In the genomic region with DNA sequence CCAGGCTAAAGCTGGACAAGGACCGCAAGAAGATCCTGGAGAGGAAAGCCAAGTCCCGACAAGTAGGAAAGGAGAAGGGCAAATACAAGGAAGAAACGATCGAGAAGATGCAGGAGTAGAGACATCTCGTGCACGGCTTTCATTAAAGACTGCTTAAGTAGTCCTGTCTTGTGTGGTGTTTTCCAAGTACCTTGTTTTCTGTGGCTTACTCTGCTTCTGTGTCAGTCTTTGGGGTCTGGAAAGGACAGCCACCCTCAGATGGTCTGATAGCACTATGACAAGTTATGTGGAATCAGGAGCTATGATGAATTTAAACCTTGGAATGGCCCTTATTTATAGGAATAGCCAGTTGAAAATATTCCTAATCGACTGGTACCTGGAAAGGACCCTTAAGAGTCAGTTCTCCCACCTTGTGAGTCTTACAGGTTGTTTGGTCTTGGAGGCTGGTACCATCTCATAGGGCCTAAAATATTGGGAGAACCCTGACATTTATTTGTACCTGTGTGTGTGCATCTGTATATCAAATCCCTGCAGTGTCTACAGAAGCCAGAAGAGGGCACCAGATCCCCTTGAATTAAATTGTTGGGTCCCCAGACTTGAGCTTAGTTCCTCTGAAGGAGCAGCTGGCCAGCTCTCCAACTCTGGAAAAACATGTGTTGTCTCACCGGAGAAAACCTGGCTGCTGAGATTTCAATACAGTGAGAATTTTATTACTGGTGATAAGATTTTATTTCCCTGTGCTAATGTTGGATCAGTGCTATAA, we compare ENCODE assay signal across 8 mouse cellular contexts. TPM values are rescaled to one million over a fixed set of nuclear protein-coding genes. Genes with fewer than 3 reads are reported as not detected.
DNase-seq lines count a peak whose midpoint lies in the region; ATAC-seq and TF ChIP-seq lines count a peak whose summit lies in the region.
"Had no signal": no experiment of that assay in that cellular context is flagged by ENCODE, and none has a peak within 500 bp of the region (broad histone marks: within the 10 kb centered on the region; RNA-seq: fewer than 3 reads in every experiment).

No protein-coding gene starts in this region.

- peak; percentile 69 for DNase-seq in A20 (ENCODE audit: low read depth, low spot score)
- peak; percentile 72 to 79 for DNase-seq in cerebellum, adult 18-20 months
- DNase-seq in gastrocnemius, adult 8-10 months (ENCODE audit: low spot score in 2 of 2) = peak; percentile 60 to 61
- DNase-seq in kidney, postnatal 4 days = peak; percentile 86 to 87
- peak; percentile 92 for DNase-seq in lung, embryonic 14.5 days
- DNase-seq in right cerebral cortex, postnatal 4 days = peak; percentile 74

- peaks cover 52% of the 10 kb centered on the region for H3K36me3 ChIP-seq in ES-Bruce4 (ENCODE audit: control insufficient read depth, insufficient read depth, low read length, poor library complexity, severe bottlenecking)
- peaks cover 47% of the 10 kb centered on the region for H3K36me3 ChIP-seq in lung, embryonic 14.5 days (ENCODE audit: insufficient read depth)

- no peaks in the 10 kb centered on the region for H3K4me1 ChIP-seq in ES-Bruce4 (ENCODE audit: control insufficient read depth, insufficient read depth, low read length)
- peaks cover 3% of the 10 kb centered on the region; the same call in 1 of the 2 replicates for H3K4me1 ChIP-seq in lung, embryonic 14.5 days (ENCODE audit: insufficient read depth)

- 86% methylated on average over 8 of the region's 8 CpGs for WGBS in lung, embryonic 14.5 days

- no peak overlapping the region for H3K4me3 ChIP-seq in ES-Bruce4 (ENCODE audit: low read depth, low read length)
- H3K4me3 ChIP-seq in lung, embryonic 14.5 days (ENCODE audit: low read depth, low read length) = no peak overlapping the region
- H3K4me3 ChIP-seq: limb, embryonic 15.5 days had no signal

- H3K27ac ChIP-seq in ES-Bruce4 (ENCODE audit: insufficient read depth, low read length) = peak overlapping the region; percentile 56; the same call in 1 of the 2 replicates
- peak overlapping the region; percentile 24; the same call in 1 of the 2 replicates for H3K27ac ChIP-seq in lung, embryonic 14.5 days (ENCODE audit: low read depth)

- no peak for ATAC-seq in lung, embryonic 14.5 days (ENCODE audit: insufficient read depth)

- TF ChIP-seq CTCF in ES-Bruce4 (IDR thresholded peaks at IDR 0.05; ENCODE audit: low read depth, low read length) = no peak
- peak; percentile 67 for TF ChIP-seq CTCF in lung, embryonic 14.5 days (IDR thresholded peaks at IDR 0.05; ENCODE audit: low read depth)

- H3K9ac ChIP-seq in ES-Bruce4 (ENCODE audit: low read depth, poor library complexity, severe bottlenecking) = peak overlapping the region; percentile 96; the same call in 1 of the 2 replicates
- H3K9ac ChIP-seq in lung, embryonic 14.5 days = no peak overlapping the region
- H3K9ac ChIP-seq: limb, embryonic 15.5 days had no signal

- no peak overlapping the region for H3K4me2 ChIP-seq in lung, embryonic 14.5 days
- H3K4me2 ChIP-seq: limb, embryonic 15.5 days had no signal

- no peaks in the 10 kb centered on the region for H3K27me3 ChIP-seq in ES-Bruce4 (ENCODE audit: control insufficient read depth, insufficient read depth, low read length, poor library complexity, severe bottlenecking)
- no peaks in the 10 kb centered on the region for H3K27me3 ChIP-seq in lung, embryonic 14.5 days (ENCODE audit: insufficient read depth, low read length)

- TF ChIP-seq EP300 in ES-Bruce4 (IDR thresholded peaks at IDR 0.05; ENCODE audit: insufficient read depth, low read depth, low read length) = no peak

- H3K9me3 ChIP-seq in ES-Bruce4 (replicated peaks; ENCODE audit: control insufficient read depth, insufficient read depth, low read length, poor library complexity, severe bottlenecking) = no peaks in the 10 kb centered on the region
- H3K9me3 ChIP-seq in lung, embryonic 14.5 days (ENCODE audit: low read depth, low read length) = no peaks in the 10 kb centered on the region
- H3K9me3 ChIP-seq: limb, embryonic 15.5 days had no signal

- no peak for TF ChIP-seq POLR2A in ES-Bruce4 (IDR thresholded peaks at IDR 0.05; ENCODE audit: insufficient read depth, low read length)

RNA-seq across cellular contexts. Expression of a gene that starts 3.2 kb away (rescaled TPM):
- polyA plus RNA-seq in ES-Bruce4 (2011; ENCODE audit: insufficient read depth, insufficient read length, low read depth, missing spikeins) = 4,511 and 5,371 TPM in 2 replicates
- 100 to 1,000 TPM; 671 to 819 (median 724) TPM for total RNA-seq in gastrocnemius, adult 8-10 months (2022)
- polyA plus RNA-seq in lung, embryonic 14.5 days (2014; fragmentation: Nextera tagmentation; extraction: Ambion mirVana) = 1,103 and 1,167 TPM in 2 replicates

RNA-seq across cellular contexts. Expression of a gene that starts 16.2 kb away (rescaled TPM):
- polyA plus RNA-seq in ES-Bruce4 (2011; ENCODE audit: insufficient read depth, insufficient read length, low read depth, missing spikeins) = not detected in 2 replicates
- total RNA-seq in gastrocnemius, adult 8-10 months (2022) = under 1 TPM in 1 of 4 experiments, not detected in 3; 0.10 TPM
- 0.07 and 0.11 TPM in 2 replicates for polyA plus RNA-seq in lung, embryonic 14.5 days (2014; fragmentation: Nextera tagmentation; extraction: Ambion mirVana)

RNA-seq across cellular contexts. Expression of a gene that starts 22.3 kb away (rescaled TPM):
- polyA plus RNA-seq in ES-Bruce4 (2011; ENCODE audit: insufficient read depth, insufficient read length, low read depth, missing spikeins) = not detected in 2 replicates
- not detected for total RNA-seq in gastrocnemius, adult 8-10 months (2022)
- polyA plus RNA-seq in lung, embryonic 14.5 days (2014; fragmentation: Nextera tagmentation; extraction: Ambion mirVana) = not detected in 2 replicates
- polyA plus RNA-seq: limb, embryonic 15.5 days had no signal

RNA-seq across cellular contexts. Expression of a gene that starts 32.9 kb away (rescaled TPM):
- 59.3 and 71.7 TPM in 2 replicates for polyA plus RNA-seq in ES-Bruce4 (2011; ENCODE audit: insufficient read depth, insufficient read length, low read depth, missing spikeins)
- 10 to 100 TPM; 70.5 to 96.6 (median 85.7) TPM for total RNA-seq in gastrocnemius, adult 8-10 months (2022)
- polyA plus RNA-seq in lung, embryonic 14.5 days (2014; fragmentation: Nextera tagmentation; extraction: Ambion mirVana) = 63.1 and 67.6 TPM in 2 replicates

RNA-seq across cellular contexts. Expression of a gene that starts 52.7 kb away (rescaled TPM):
- polyA plus RNA-seq in ES-Bruce4 (2011; ENCODE audit: insufficient read depth, insufficient read length, low read depth, missing spikeins) = 2.6 and 3.7 TPM in 2 replicates
- 1 to 10 TPM; 5.3 to 8.1 (median 6.6) TPM for total RNA-seq in gastrocnemius, adult 8-10 months (2022)
- polyA plus RNA-seq in lung, embryonic 14.5 days (2014; fragmentation: Nextera tagmentation; extraction: Ambion mirVana) = 21.6 and 23.9 TPM in 2 replicates
